Mouse (Mus musculus) intestine, embryonic 15.5 days (tissue): ENCODE measurements around the gene Ilf3. TPM values are rescaled to one million over a fixed set of nuclear protein-coding genes. Genes with fewer than 3 reads are reported as not detected.
"Not testable (repeated sequence)": the region's sequence is repeated elsewhere in the genome, so short reads cannot be mapped to it uniquely, and the experiment has no call there.

Experiments used
- ATAC-seq: fragments of 200-750 bp; cut with Nextera tagmentation; 2 replicates; pipeline ENCODE4 v1.8.0; 2017; ENCODE audit warnings: moderate TSS enrichment, moderate library complexity
- H3K27ac ChIP-seq: fragments of 300-500 bp; sonication (generic); 2 replicates; pipeline ENCODE4 v1.5.1; 2015; ENCODE audit warnings: mild to moderate bottlenecking, inconsistent platforms
- H3K27me3 ChIP-seq: fragments of 300-500 bp; sonication (generic); replicated peaks from 2 replicates; pipeline ENCODE4 v1.6.1; 2015; ENCODE audit warnings: inconsistent platforms
- H3K36me3 ChIP-seq: fragments of 300-500 bp; sonication (generic); 2 replicates; pipeline ENCODE4 v1.6.1; 2015; ENCODE audit warnings: inconsistent platforms
- H3K4me1 ChIP-seq: fragments of 300-500 bp; sonication (generic); replicated peaks from 2 replicates; pipeline ENCODE4 v1.6.1; 2015; ENCODE audit warnings: inconsistent platforms
- H3K4me2 ChIP-seq: fragments of 300-500 bp; sonication (generic); replicated peaks from 2 replicates; pipeline ENCODE4 v1.6.1; 2015; ENCODE audit warnings: mild to moderate bottlenecking, inconsistent platforms
- H3K4me3 ChIP-seq: fragments of 300-500 bp; sonication (generic); replicated peaks from 2 replicates; pipeline ENCODE4 v1.5.1; 2015; ENCODE audit warnings: inconsistent platforms
- H3K9ac ChIP-seq: fragments of 300-500 bp; sonication (generic); 2 replicates; pipeline ENCODE4 v1.6.1; 2015; ENCODE audit warnings: inconsistent platforms
- H3K9me3 ChIP-seq: fragments of 300-500 bp; sonication (generic); 2 replicates; pipeline ENCODE4 v1.6.1; 2016; ENCODE audit warnings: inconsistent platforms
- WGBS: fragments of 180-500 bp; shearing (Covaris S2); methylation state at CpG from one replicate; pipeline ENCODE4 v1.1.7; 2015; 5-methylcytosine and 5-hydroxymethylcytosine counted together
- polyA plus RNA-seq: library from polyadenylated mRNA; unstranded; fragments of >200 nt; fragmentation: Nextera tagmentation; extraction: Ambion mirVana; gene quantifications from 2 replicates; pipeline ENCODE4 v1.2.1, GENCODE M21; 2015

Ilf3 gene
- polyA plus RNA-seq = 143 and 150 TPM in 2 replicates

GRCm38 (mm10) chr9:21367357-21368111 lies at the start of gene Ilf3:
Gene Ilf3 (plus strand): TSS chr9:21367871.
- WGBS = under 1% methylated on average over 61 of the region's 66 CpGs
- Histone ChIP-seq H3K4me1 (peaks cover 9% of the 10 kb centered on the region), H3K27me3 (no peaks in the 10 kb centered on the region), H3K9me3 (no peaks in the 10 kb centered on the region), H3K27ac (peak within 1 kb of the TSS; percentile 80), H3K9ac (peak within 1 kb of the TSS; percentile 84), H3K36me3 (peaks cover 1% of the 10 kb centered on the region; the same call in 1 of the 2 replicates), H3K4me3 (peak within 1 kb of the TSS; percentile 90), H3K4me2 (peak within 1 kb of the TSS; percentile 77)
- peak; percentile 90 for ATAC-seq

- ATAC-seq = no peak
- H3K9me3 ChIP-seq = no peaks in the 10 kb centered on the region
- H3K4me1 ChIP-seq = peaks cover 15% of the 10 kb centered on the region
- WGBS = 86% methylated on average over 6 of the region's 6 CpGs
- H3K27me3 ChIP-seq = no peaks in the 10 kb centered on the region
- H3K4me3 ChIP-seq = no peak overlapping the region
- H3K36me3 ChIP-seq = no peaks in the 10 kb centered on the region
- no peak overlapping the region for H3K9ac ChIP-seq
- no peak overlapping the region for H3K4me2 ChIP-seq
- no peak overlapping the region for H3K27ac ChIP-seq
Measured at GRCm38 (mm10) chr9:21318792-21319191, 48.9 kb upstream of the Ilf3 start.

- Histone ChIP-seq H3K9ac (no peak overlapping the region), H3K4me2 (no peak overlapping the region), H3K9me3 (no peaks in the 10 kb centered on the region), H3K4me1 (peaks cover 15% of the 10 kb centered on the region), H3K27ac (no peak overlapping the region), H3K4me3 (no peak overlapping the region), H3K36me3 (no peaks in the 10 kb centered on the region), H3K27me3 (no peaks in the 10 kb centered on the region)
- 92% methylated on average over 4 of the region's 4 CpGs for WGBS
- ATAC-seq = no peak
Measured at GRCm38 (mm10) chr9:21319503-21319902, 48.2 kb upstream of the Ilf3 start.

- H3K27me3 ChIP-seq = no peaks in the 10 kb centered on the region
- peak; percentile 65 for ATAC-seq
- WGBS = 18% methylated on average over 4 of the region's 4 CpGs
- peak overlapping the region; percentile 85 for H3K4me2 ChIP-seq
- peaks cover 15% of the 10 kb centered on the region for H3K4me1 ChIP-seq
- peak overlapping the region; percentile 65 for H3K4me3 ChIP-seq
- H3K9ac ChIP-seq = peak overlapping the region; percentile 77; the same call in 1 of the 2 replicates
- H3K9me3 ChIP-seq = no peaks in the 10 kb centered on the region
- H3K36me3 ChIP-seq = no peaks in the 10 kb centered on the region
- no peak overlapping the region for H3K27ac ChIP-seq
Measured at GRCm38 (mm10) chr9:21320280-21320618, 47.4 kb upstream of the Ilf3 start.

GRCm38 (mm10) chr9:21320619-21321512 lies 46.8 kb upstream of the Ilf3 start, which contains the start of gene Slc44a2:
Gene Slc44a2 (plus strand): TSS chr9:21320698.
- 0 out of 2 replicates have a peak within 1 kb of the TSS, but pooled peaks have one; percentile 10 for H3K27ac ChIP-seq
- WGBS = 2% methylated on average over 52 of the region's 52 CpGs

GRCm38 (mm10) chr9:21321513-21321835 lies 46.2 kb upstream of the Ilf3 start:
- Histone ChIP-seq H3K4me1 (peaks cover 15% of the 10 kb centered on the region), H3K4me3 (peak overlapping the region; percentile 65), H3K27ac (no peak overlapping the region), H3K4me2 (peak overlapping the region; percentile 85), H3K36me3 (no peaks in the 10 kb centered on the region), H3K9ac (peak overlapping the region; percentile 77), H3K27me3 (no peaks in the 10 kb centered on the region), H3K9me3 (no peaks in the 10 kb centered on the region)
- 10% methylated on average over 6 of the region's 6 CpGs for WGBS
- peak; percentile 24; the same call in 1 of the 2 replicates for ATAC-seq

More at GRCm38 (mm10) chr9:21320619-21321512, 46.8 kb upstream of the Ilf3 start, which contains the start of gene Slc44a2:
- Histone ChIP-seq H3K9me3 (no peaks in the 10 kb centered on the region), H3K36me3 (no peaks in the 10 kb centered on the region), H3K27me3 (no peaks in the 10 kb centered on the region), H3K9ac (peak within 1 kb of the TSS; percentile 77), H3K4me2 (peak within 1 kb of the TSS; percentile 85), H3K4me1 (peaks cover 15% of the 10 kb centered on the region), H3K4me3 (peak within 1 kb of the TSS; percentile 65)
- peak; percentile 98 for ATAC-seq

- WGBS = 82% methylated on average over 19 of the region's 19 CpGs
- H3K27ac ChIP-seq = no peak overlapping the region
- H3K36me3 ChIP-seq = no peaks in the 10 kb centered on the region
- peaks cover 15% of the 10 kb centered on the region for H3K4me1 ChIP-seq
- H3K9ac ChIP-seq = no peak overlapping the region
- H3K4me2 ChIP-seq = peak overlapping the region; percentile 85
- no peak overlapping the region for H3K4me3 ChIP-seq
- no peaks in the 10 kb centered on the region for H3K27me3 ChIP-seq
- ATAC-seq = no peak
- H3K9me3 ChIP-seq = no peaks in the 10 kb centered on the region
Measured at GRCm38 (mm10) chr9:21322211-21322916, 45.3 kb upstream of the Ilf3 start.

GRCm38 (mm10) chr9:21322917-21323297 lies 44.8 kb upstream of the Ilf3 start:
- H3K9ac ChIP-seq, H3K4me3 ChIP-seq, ATAC-seq, H3K9me3 ChIP-seq, H3K27me3 ChIP-seq, H3K27ac ChIP-seq, H3K36me3 ChIP-seq, H3K4me2 ChIP-seq: not testable (repeated sequence)
- 85% methylated on average over 8 of the region's 8 CpGs for WGBS
- H3K4me1 ChIP-seq = peaks cover 15% of the 10 kb centered on the region

- ATAC-seq = no peak
- Histone ChIP-seq H3K36me3 (no peaks in the 10 kb centered on the region), H3K9me3 (no peaks in the 10 kb centered on the region), H3K4me2 (no peak overlapping the region), H3K27me3 (no peaks in the 10 kb centered on the region), H3K9ac (no peak overlapping the region), H3K27ac (no peak overlapping the region), H3K4me3 (no peak overlapping the region), H3K4me1 (peaks cover 15% of the 10 kb centered on the region)
- WGBS = 89% methylated on average over 11 of the region's 11 CpGs
Measured at GRCm38 (mm10) chr9:21324269-21324668, 43.4 kb upstream of the Ilf3 start.

- Histone ChIP-seq H3K9ac (no peak overlapping the region), H3K36me3 (no peaks in the 10 kb centered on the region), H3K4me3 (no peak overlapping the region), H3K27me3 (no peaks in the 10 kb centered on the region), H3K27ac (no peak overlapping the region), H3K9me3 (no peaks in the 10 kb centered on the region), H3K4me1 (0 out of 2 replicates have a peak, but pooled peaks cover under 1% of the 10 kb centered on the region), H3K4me2 (no peak overlapping the region)
- 64% methylated on average over 3 of the region's 3 CpGs for whole genome bisulfite sequencing
- ATAC-seq = no peak
Measured at GRCm38 (mm10) chr9:21327569-21327968, 40.1 kb upstream of the Ilf3 start.

- no peak overlapping the region for H3K27ac ChIP-seq
- WGBS = 70% methylated on average over 3 of the region's 3 CpGs
- ATAC-seq = no peak
- 0 out of 2 replicates have a peak, but pooled peaks cover 4% of the 10 kb centered on the region for H3K4me1 ChIP-seq
- no peaks in the 10 kb centered on the region for H3K9me3 ChIP-seq
- H3K27me3 ChIP-seq = no peaks in the 10 kb centered on the region
- H3K4me3 ChIP-seq = no peak overlapping the region
- H3K4me2 ChIP-seq = no peak overlapping the region
- no peak overlapping the region for H3K9ac ChIP-seq
- H3K36me3 ChIP-seq = no peaks in the 10 kb centered on the region
Measured at GRCm38 (mm10) chr9:21328041-21328440, 39.6 kb upstream of the Ilf3 start.

GRCm38 (mm10) chr9:21329041-21329440 lies 38.6 kb upstream of the Ilf3 start:
- no peak for ATAC-seq
- Histone ChIP-seq H3K9ac (no peak overlapping the region), H3K4me3 (no peak overlapping the region), H3K27me3 (no peaks in the 10 kb centered on the region), H3K9me3 (no peaks in the 10 kb centered on the region), H3K4me1 (0 out of 2 replicates have a peak, but pooled peaks cover 4% of the 10 kb centered on the region), H3K36me3 (no peaks in the 10 kb centered on the region), H3K4me2 (no peak overlapping the region), H3K27ac (no peak overlapping the region)
- WGBS = 77% methylated on average over 3 of the region's 5 CpGs
